Mouse (Mus musculus) midbrain, embryonic 11.5 days (tissue): ENCODE measurements around the gene Cldn8. TPM values are rescaled to one million over a fixed set of nuclear protein-coding genes. Genes with fewer than 3 reads are reported as not detected.

Experiments
- ATAC-seq: fragments of 200-750 bp; cut with Nextera tagmentation; 2 replicates; pipeline ENCODE4 v1.8.0; 2017; ENCODE audit warnings: moderate TSS enrichment, moderate library complexity; ENCODE audit not compliant: low FRiP score
- DNase-seq: peaks from one replicate; pipeline ENCODE4 v3.0.0; 2015; ENCODE audit warnings: low spot score; ENCODE audit errors: missing footprints
- H3K27ac ChIP-seq: fragments of 300-500 bp; sonication (generic); 2 replicates; pipeline ENCODE4 v1.5.1; 2014; ENCODE audit warnings: low read depth, low read length
- H3K27me3 ChIP-seq: fragments of 300-500 bp; sonication (generic); 2 replicates; pipeline ENCODE4 v1.6.1; 2014; ENCODE audit warnings: mild to moderate bottlenecking, low read length, moderate library complexity, mixed read lengths; ENCODE audit not compliant: control insufficient read depth, insufficient read depth
- H3K36me3 ChIP-seq: fragments of 300-500 bp; sonication (generic); 2 replicates; pipeline ENCODE4 v1.6.1; 2014; ENCODE audit warnings: mild to moderate bottlenecking, low read length, moderate library complexity, mixed read lengths; ENCODE audit not compliant: control insufficient read depth, insufficient read depth
- H3K4me1 ChIP-seq: fragments of 300-500 bp; sonication (generic); 2 replicates; pipeline ENCODE4 v1.6.1; 2014; ENCODE audit warnings: low read length; ENCODE audit not compliant: control insufficient read depth, insufficient read depth
- H3K4me2 ChIP-seq: fragments of 300-500 bp; sonication (generic); 2 replicates; pipeline ENCODE4 v1.6.1; 2014; ENCODE audit warnings: mild to moderate bottlenecking, moderate library complexity
- H3K4me3 ChIP-seq: fragments of 300-500 bp; sonication (generic); 2 replicates; pipeline ENCODE4 v1.5.1; 2014; ENCODE audit warnings: low read depth, low read length
- H3K9ac ChIP-seq: fragments of 300-500 bp; sonication (generic); 2 replicates; pipeline ENCODE4 v1.6.1; 2014; ENCODE audit warnings: low read length
- H3K9me3 ChIP-seq: fragments of 300-500 bp; sonication (generic); 2 replicates; pipeline ENCODE4 v1.6.1; 2016; ENCODE audit warnings: low read length; ENCODE audit not compliant: control insufficient read depth
- WGBS: fragments of 180-500 bp; shearing (Covaris S2); extraction: QIAGEN DNeasy Blood & Tissue Kit; methylation state at CpG from one replicate; pipeline ENCODE4 v1.1.7; 2014; 5-methylcytosine and 5-hydroxymethylcytosine counted together
- polyA plus RNA-seq: library from polyadenylated mRNA; unstranded; fragments of >200 nt; fragmentation: Nextera tagmentation; extraction: Ambion mirVana; gene quantifications from 2 replicates; pipeline ENCODE4 v1.2.1, GENCODE M21; 2014

Gene Cldn8
- polyA plus RNA-seq, 1 experiment from 2014 or later = 0.38 TPM

DNA sequence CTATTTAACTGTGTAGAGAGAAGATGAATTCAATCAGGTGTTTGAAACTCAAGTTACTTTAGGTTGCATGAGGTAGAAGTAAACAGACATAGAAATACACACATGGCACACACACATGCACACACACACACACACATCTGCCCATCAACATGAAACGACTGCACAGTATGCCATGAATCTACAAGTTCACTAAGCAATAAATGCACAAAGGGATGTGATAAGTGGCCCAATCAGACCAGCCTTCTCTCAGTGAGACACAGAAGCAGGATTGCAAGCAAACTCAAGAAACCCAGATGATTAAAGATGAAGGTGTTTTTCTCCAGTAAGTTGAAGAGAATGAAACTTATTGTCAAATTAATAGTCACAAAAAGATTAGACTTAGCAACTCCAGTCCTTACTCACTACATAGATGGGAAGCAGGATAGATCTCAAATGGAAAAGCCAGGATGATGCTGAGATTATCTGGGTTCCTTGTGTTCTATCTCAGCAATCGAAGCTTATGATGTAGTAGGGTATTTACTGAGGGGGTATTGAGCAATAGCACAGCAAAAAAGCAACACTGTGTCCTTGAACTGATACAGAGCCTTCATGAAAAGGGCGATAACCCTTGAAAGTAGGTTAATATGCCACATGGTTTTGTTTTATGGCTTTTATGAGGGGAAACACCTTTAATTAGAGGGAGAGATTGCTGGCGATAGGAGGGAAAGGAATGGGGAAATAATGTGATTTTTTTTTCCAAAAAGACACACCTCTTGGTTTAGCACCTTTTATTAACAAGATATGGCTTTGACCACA is 13.1 kb upstream of the Cldn8 start:
- WGBS = 83% methylated on average over 4 of the region's 4 CpGs
- Histone ChIP-seq H3K27me3 (no peaks in the 10 kb centered on the region), H3K27ac (no peak overlapping the region), H3K4me3 (no peak overlapping the region), H3K9ac (no peak overlapping the region), H3K9me3 (no peaks in the 10 kb centered on the region), H3K36me3 (no peaks in the 10 kb centered on the region), H3K4me2 (no peak overlapping the region), H3K4me1 (no peaks in the 10 kb centered on the region)
- DNase-seq = peak; percentile 21
- ATAC-seq = no peak

DNA sequence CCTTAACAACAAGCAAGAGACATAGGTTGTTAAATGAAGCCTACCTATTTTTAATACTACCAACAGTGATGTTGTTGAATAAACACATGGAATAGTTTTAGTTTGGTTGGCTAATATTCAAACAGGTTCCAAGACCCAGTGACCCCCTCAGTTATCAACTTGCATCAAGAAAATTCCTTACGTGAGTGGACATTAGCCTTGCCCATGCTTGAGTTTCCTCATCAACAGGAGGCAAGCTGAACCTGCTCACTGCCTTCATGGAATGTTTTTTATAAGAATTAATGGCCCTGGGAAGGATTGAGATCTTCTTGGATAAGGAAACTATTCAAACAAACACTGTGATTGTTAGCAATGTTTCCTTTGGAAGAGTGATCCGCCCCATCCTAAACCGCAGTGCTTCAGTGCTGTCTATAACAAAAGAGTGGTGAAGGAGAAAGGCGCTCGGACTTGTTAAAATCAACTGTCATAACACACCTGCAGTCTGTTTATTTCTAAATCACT is 10.0 kb upstream of the Cldn8 start:
- Histone ChIP-seq H3K9me3 (no peaks in the 10 kb centered on the region), H3K4me2 (no peak overlapping the region), H3K27me3 (no peaks in the 10 kb centered on the region), H3K9ac (no peak overlapping the region), H3K4me3 (no peak overlapping the region), H3K4me1 (no peaks in the 10 kb centered on the region), H3K36me3 (no peaks in the 10 kb centered on the region), H3K27ac (no peak overlapping the region)
- ATAC-seq (no peak), DNase-seq (peak; percentile 17)
- 89% methylated on average over 5 of the region's 5 CpGs for WGBS

DNA sequence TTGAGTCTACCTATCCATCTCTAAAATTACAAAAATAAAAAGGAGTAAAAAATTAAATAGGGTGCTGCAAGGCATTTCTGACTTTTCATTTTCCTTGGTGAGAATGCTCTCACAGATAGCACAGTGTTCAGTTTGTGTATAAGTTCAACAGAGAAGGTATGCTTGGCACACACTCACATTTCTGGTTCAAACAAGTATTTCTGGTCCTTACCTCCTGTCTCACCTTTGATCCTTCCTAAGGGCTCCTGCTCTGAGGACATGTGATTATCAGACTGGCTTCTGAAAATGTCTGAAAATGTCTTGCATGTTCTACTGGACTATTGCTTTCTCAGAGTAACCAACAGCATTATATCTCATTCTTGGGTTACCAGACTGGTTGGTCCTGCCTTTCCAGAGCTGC is 7.2 kb upstream of the Cldn8 start:
- Histone ChIP-seq H3K9me3 (no peaks in the 10 kb centered on the region), H3K27me3 (no peaks in the 10 kb centered on the region), H3K4me3 (no peak overlapping the region), H3K4me2 (no peak overlapping the region), H3K4me1 (no peaks in the 10 kb centered on the region), H3K9ac (no peak overlapping the region), H3K27ac (no peak overlapping the region), H3K36me3 (no peaks in the 10 kb centered on the region)
- ATAC-seq = no peak
- DNase-seq = peak; percentile 33

DNA sequence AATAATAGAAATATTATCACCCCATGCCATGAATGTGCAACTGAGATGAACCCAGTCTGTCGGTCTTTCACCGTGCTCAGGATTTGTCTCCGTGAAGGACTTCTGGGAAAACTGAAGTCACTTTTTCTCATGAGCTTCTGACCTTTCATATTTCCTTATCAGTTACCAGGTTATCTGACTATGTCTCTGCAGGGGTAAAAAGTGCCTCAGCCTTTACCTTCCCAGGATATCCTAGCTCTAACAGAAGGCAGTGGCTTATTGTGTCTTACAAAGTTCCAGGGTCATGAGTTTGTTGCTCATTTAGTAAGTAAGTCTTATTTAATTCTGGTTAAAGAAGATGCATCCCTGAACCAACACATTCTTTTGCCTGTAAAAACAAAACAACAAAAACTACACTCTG is 6.7 kb upstream of the Cldn8 start:
- Histone ChIP-seq H3K27ac (no peak overlapping the region), H3K9ac (no peak overlapping the region), H3K9me3 (no peaks in the 10 kb centered on the region), H3K4me2 (no peak overlapping the region), H3K27me3 (no peaks in the 10 kb centered on the region), H3K4me1 (no peaks in the 10 kb centered on the region), H3K36me3 (no peaks in the 10 kb centered on the region), H3K4me3 (no peak overlapping the region)
- ATAC-seq (no peak), DNase-seq (peak; percentile 44)
- WGBS = 89% methylated on average over 3 of the region's 3 CpGs

DNA sequence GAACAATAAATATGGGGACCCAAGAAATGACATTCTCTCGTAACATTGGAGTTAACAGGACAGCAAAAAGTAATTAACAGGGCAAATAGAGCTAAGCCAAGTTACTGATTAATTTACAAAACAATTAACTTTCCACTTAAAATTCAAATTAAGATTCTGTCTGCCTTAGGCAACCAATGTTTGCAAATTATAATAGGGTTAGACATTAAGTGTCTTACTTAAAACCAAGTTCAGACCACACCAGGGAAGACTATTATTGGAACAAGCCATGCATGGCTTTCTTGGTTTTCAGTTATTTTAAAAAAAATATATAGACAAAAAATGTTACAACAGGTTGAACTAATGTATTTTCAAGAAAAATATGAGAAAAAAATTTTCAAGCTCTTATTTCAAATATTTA is 6.1 kb upstream of the Cldn8 start:
- no peak overlapping the region for H3K4me2 ChIP-seq
- H3K9me3 ChIP-seq = no peaks in the 10 kb centered on the region
- no peaks in the 10 kb centered on the region for H3K27me3 ChIP-seq
- H3K9ac ChIP-seq = no peak overlapping the region
- H3K27ac ChIP-seq = no peak overlapping the region
- 76% methylated on average over 1 of the region's 1 CpGs for WGBS
- H3K4me1 ChIP-seq = no peaks in the 10 kb centered on the region
- H3K4me3 ChIP-seq = no peak overlapping the region
- ATAC-seq = no peak
- peak; percentile 33 for DNase-seq
- no peaks in the 10 kb centered on the region for H3K36me3 ChIP-seq

DNA sequence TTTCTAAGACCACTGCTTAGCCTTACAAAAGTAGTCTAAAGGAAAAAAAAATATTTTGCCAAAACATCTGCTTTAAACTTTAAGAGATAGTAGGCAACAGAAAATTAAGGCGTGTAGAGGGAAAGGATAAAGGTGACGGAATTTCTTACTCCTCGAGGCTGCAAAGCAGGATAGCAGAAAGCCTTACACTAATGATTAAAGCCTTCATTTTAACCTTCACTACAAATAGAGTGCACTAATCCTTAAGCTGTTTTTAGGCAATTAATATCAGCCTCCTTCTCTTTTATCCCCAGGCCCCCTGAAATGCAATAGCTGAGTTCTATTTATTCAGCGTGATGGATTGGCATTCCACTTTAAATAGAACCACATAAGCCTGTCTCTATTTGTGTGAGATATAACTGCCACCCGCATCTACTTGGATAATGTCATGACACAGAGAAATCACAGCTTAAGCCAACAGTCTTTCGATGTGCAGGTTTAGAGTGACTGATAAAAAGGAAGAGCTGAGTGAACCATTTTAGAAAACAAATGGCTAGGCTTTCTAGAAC is 1.3 kb downstream of the Cldn8 start:
- no peak overlapping the region for H3K4me3 ChIP-seq
- H3K9me3 ChIP-seq = no peaks in the 10 kb centered on the region
- no peaks in the 10 kb centered on the region for H3K27me3 ChIP-seq
- 0 out of 2 replicates have a peak, but pooled peaks have one; percentile 30 for ATAC-seq
- no peaks in the 10 kb centered on the region for H3K36me3 ChIP-seq
- no peak overlapping the region for H3K27ac ChIP-seq
- no peaks in the 10 kb centered on the region for H3K4me1 ChIP-seq
- H3K9ac ChIP-seq = no peak overlapping the region
- peak; percentile 41 for DNase-seq
- 43% methylated on average over 6 of the region's 6 CpGs for WGBS
- no peak overlapping the region for H3K4me2 ChIP-seq

DNA sequence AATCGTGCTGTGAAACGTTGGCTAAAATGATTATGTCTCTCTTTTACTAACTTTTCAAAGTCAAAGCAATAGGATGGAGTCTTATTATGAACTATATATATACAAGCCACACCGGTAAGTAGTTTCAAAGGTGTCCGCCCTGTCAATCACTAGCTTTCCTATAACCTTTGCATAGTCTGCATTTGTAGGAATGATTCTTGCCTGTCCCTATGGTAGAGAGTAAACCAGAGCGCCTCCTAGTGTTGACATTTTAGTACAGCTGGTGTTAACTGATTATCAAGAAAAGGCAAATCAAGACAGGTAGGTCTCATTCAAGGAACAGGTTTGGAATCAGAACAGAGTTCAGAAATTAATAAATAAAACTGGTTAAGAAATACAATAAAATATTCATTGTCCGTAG is 20.5 kb downstream of the Cldn8 start:
- DNase-seq = peak; percentile 91
- no peak for ATAC-seq

DNA sequence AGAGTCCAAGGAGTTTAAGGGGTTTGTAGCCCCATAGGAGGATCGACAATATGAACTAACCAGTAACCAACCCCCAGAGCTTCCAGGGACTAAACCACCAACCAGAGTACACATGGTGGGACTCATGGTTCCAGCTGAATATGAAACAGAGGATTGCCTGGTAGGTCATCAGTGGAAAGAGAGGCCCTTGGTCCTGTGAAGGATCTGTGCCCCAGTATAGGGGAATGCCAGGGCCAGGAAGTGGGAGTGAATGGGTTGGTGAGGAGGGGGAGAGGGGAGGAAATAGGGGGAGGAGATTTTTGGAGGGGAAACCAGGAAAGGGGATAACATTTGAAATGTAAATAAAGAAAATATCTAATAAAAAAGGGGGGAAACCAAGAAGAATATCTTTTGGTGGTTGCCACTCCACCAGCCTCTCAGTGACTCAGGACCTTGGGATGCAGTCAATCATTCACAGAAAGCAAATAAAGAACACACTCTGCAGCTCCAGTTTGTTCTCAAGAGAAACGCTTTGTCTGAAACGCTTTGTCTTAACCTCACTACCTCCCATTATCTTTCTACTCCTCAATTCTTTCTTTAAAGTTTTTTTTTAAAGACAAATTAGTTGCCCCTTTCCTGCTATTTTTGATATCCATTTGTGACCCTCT is 23.0 kb downstream of the Cldn8 start:
- 78% methylated on average over 3 of the region's 3 CpGs for WGBS
- no peak overlapping the region for H3K4me3 ChIP-seq
- H3K27me3 ChIP-seq = no peaks in the 10 kb centered on the region
- H3K9ac ChIP-seq = no peak overlapping the region
- H3K36me3 ChIP-seq = no peaks in the 10 kb centered on the region
- no peaks in the 10 kb centered on the region for H3K4me1 ChIP-seq
- no peak overlapping the region for H3K4me2 ChIP-seq
- H3K27ac ChIP-seq = no peak overlapping the region
- no peaks in the 10 kb centered on the region for H3K9me3 ChIP-seq
- no peak for DNase-seq
- no peak for ATAC-seq

More for the DNA sequence above, 20.5 kb downstream of the Cldn8 start:
- no peaks in the 10 kb centered on the region for H3K36me3 ChIP-seq
- H3K4me3 ChIP-seq = no peak overlapping the region
- no peak overlapping the region for H3K9ac ChIP-seq
- no peak overlapping the region for H3K27ac ChIP-seq
- WGBS = 54% methylated on average over 6 of the region's 6 CpGs
- no peaks in the 10 kb centered on the region for H3K9me3 ChIP-seq
- no peaks in the 10 kb centered on the region for H3K27me3 ChIP-seq
- H3K4me2 ChIP-seq = no peak overlapping the region
- H3K4me1 ChIP-seq = no peaks in the 10 kb centered on the region

DNA sequence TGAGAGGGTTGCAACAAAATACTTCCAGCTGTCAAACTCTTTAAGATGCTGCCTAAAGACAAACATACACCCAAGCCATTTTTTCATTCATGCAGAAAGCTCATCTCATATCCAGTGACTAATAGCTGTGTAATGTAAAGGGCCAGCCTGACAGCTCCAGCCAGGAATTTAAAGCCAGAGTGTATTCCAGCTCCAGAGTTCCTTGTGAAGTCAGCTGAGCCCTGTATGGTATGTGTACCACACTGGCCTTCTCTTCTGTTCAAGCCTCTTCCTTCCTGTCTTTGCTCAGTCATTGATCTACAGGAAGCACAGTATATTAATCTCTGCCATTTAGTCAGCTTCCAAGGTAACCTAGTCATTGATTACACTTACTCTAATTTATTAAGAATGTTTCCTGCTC is 51.6 kb downstream of the Cldn8 start:
- no peak overlapping the region for H3K27ac ChIP-seq
- no peak overlapping the region for H3K4me3 ChIP-seq
- H3K36me3 ChIP-seq = no peaks in the 10 kb centered on the region
- H3K4me1 ChIP-seq = no peaks in the 10 kb centered on the region
- H3K4me2 ChIP-seq = no peak overlapping the region
- DNase-seq (no peak), ATAC-seq (no peak)
- H3K9me3 ChIP-seq = no peaks in the 10 kb centered on the region
- no peaks in the 10 kb centered on the region for H3K27me3 ChIP-seq
- no peak overlapping the region for H3K9ac ChIP-seq
